Mouse (Mus musculus): ENCODE results near the gene Ugt1a9. TPM values are rescaled to one million over a fixed set of nuclear protein-coding genes. Genes with fewer than 3 reads are reported as not detected.
"Not testable (repeated sequence)": the region's sequence is repeated elsewhere in the genome, so short reads cannot be mapped to it uniquely, and the experiment has no call there.

Ugt1a9 gene
- polyA plus RNA-seq, 1 experiment from 2014 or later = not detected

GRCm38 (mm10) chr1:88092341-88092740 lies 21.7 kb downstream of the Ugt1a9 start:
- Histone ChIP-seq H3K27me3 (replicated peaks) (no peaks in the 10 kb centered on the region), H3K4me2 (replicated peaks) (no peak overlapping the region), H3K4me3 (no peak overlapping the region), H3K9me3 (no peaks in the 10 kb centered on the region), H3K4me1 (no peaks in the 10 kb centered on the region), H3K27ac (no peak overlapping the region), H3K9ac (no peak overlapping the region), H3K36me3 (no peaks in the 10 kb centered on the region)
- ATAC-seq (ENCODE audit: low FRiP score, low read depth) = no peak

- not testable (repeated sequence) for H3K9me3 ChIP-seq; H3K4me2 ChIP-seq (replicated peaks); H3K27ac ChIP-seq; H3K4me1 ChIP-seq; ATAC-seq (ENCODE audit: low FRiP score, low read depth); H3K27me3 ChIP-seq (replicated peaks); H3K9ac ChIP-seq; H3K4me3 ChIP-seq; H3K36me3 ChIP-seq
- WGBS = 82% methylated on average over 3 of the region's 3 CpGs
Measured at GRCm38 (mm10) chr1:88094270-88094676, 23.7 kb downstream of the Ugt1a9 start.

GRCm38 (mm10) chr1:88094941-88095492 lies 24.4 kb downstream of the Ugt1a9 start, which contains the start of gene Ugt1a7c:
Ugt1a7c (plus strand) TSS chr1:88095062.
- H3K27ac ChIP-seq = no peak within 1 kb of the TSS

GRCm38 (mm10) chr1:88098546-88098945 lies 27.9 kb downstream of the Ugt1a9 start:
- not testable (repeated sequence) for H3K27ac ChIP-seq; H3K9me3 ChIP-seq; H3K4me2 ChIP-seq (replicated peaks); H3K4me3 ChIP-seq; H3K36me3 ChIP-seq; ATAC-seq (ENCODE audit: low FRiP score, low read depth); H3K27me3 ChIP-seq (replicated peaks); H3K9ac ChIP-seq; H3K4me1 ChIP-seq
- WGBS = 96% methylated on average over 3 of the region's 3 CpGs

More at GRCm38 (mm10) chr1:88094941-88095492, 24.4 kb downstream of the Ugt1a9 start, which contains the start of gene Ugt1a7c:
- Histone ChIP-seq H3K4me2 (replicated peaks) (no peak within 1 kb of the TSS), H3K9me3 (no peaks in the 10 kb centered on the region), H3K4me1 (no peaks in the 10 kb centered on the region), H3K9ac (no peak within 1 kb of the TSS), H3K4me3 (no peak within 1 kb of the TSS), H3K27me3 (replicated peaks) (no peaks in the 10 kb centered on the region), H3K36me3 (no peaks in the 10 kb centered on the region)
- no peak for ATAC-seq (ENCODE audit: low FRiP score, low read depth)
- WGBS = 52% methylated on average over 10 of the region's 10 CpGs

- H3K9me3 ChIP-seq; H3K36me3 ChIP-seq; ATAC-seq (ENCODE audit: low FRiP score, low read depth); H3K27me3 ChIP-seq (replicated peaks); H3K4me2 ChIP-seq (replicated peaks); H3K4me1 ChIP-seq; H3K4me3 ChIP-seq; H3K9ac ChIP-seq; H3K27ac ChIP-seq: not testable (repeated sequence)
- 76% methylated on average over 2 of the region's 2 CpGs for WGBS
Measured at GRCm38 (mm10) chr1:88099691-88100090, 29.1 kb downstream of the Ugt1a9 start.

- not testable (repeated sequence) for H3K4me3 ChIP-seq; H3K36me3 ChIP-seq; ATAC-seq (ENCODE audit: low FRiP score, low read depth); H3K27me3 ChIP-seq (replicated peaks); H3K4me1 ChIP-seq; H3K4me2 ChIP-seq (replicated peaks); H3K9ac ChIP-seq; H3K27ac ChIP-seq; H3K9me3 ChIP-seq
- WGBS = 79% methylated on average over 3 of the region's 3 CpGs
Measured at GRCm38 (mm10) chr1:88103019-88103418, 32.4 kb downstream of the Ugt1a9 start, which contains the start of gene Ugt1a6b. Ugt1a6b (plus strand) TSS chr1:88103252.

- H3K9me3 ChIP-seq; H3K27me3 ChIP-seq (replicated peaks); H3K4me3 ChIP-seq; H3K9ac ChIP-seq; H3K36me3 ChIP-seq; ATAC-seq (ENCODE audit: low FRiP score, low read depth); H3K4me1 ChIP-seq; H3K27ac ChIP-seq; H3K4me2 ChIP-seq (replicated peaks): not testable (repeated sequence)
- whole genome bisulfite sequencing = 86% methylated on average over 5 of the region's 5 CpGs
Measured at GRCm38 (mm10) chr1:88103697-88104468, 33.3 kb downstream of the Ugt1a9 start.

- no peak overlapping the region for H3K9ac ChIP-seq
- no peaks in the 10 kb centered on the region for H3K36me3 ChIP-seq
- no peaks in the 10 kb centered on the region for H3K9me3 ChIP-seq
- H3K4me2 ChIP-seq (replicated peaks) = no peak overlapping the region
- 84% methylated on average over 1 of the region's 1 CpGs for WGBS
- no peak overlapping the region for H3K27ac ChIP-seq
- no peaks in the 10 kb centered on the region for H3K27me3 ChIP-seq (replicated peaks)
- no peak for ATAC-seq (ENCODE audit: low FRiP score, low read depth)
- no peak overlapping the region for H3K4me3 ChIP-seq
- H3K4me1 ChIP-seq = no peaks in the 10 kb centered on the region
Measured at GRCm38 (mm10) chr1:88104667-88105430, 34.2 kb downstream of the Ugt1a9 start.

GRCm38 (mm10) chr1:88105656-88106055 lies 35.1 kb downstream of the Ugt1a9 start:
- Histone ChIP-seq H3K4me2 (replicated peaks) (no peak overlapping the region), H3K27ac (no peak overlapping the region), H3K36me3 (no peaks in the 10 kb centered on the region), H3K4me1 (no peaks in the 10 kb centered on the region), H3K27me3 (replicated peaks) (no peaks in the 10 kb centered on the region), H3K4me3 (no peak overlapping the region), H3K9ac (no peak overlapping the region), H3K9me3 (no peaks in the 10 kb centered on the region)
- no peak for ATAC-seq (ENCODE audit: low FRiP score, low read depth)
- WGBS = 68% methylated on average over 2 of the region's 2 CpGs

- H3K27me3 ChIP-seq (replicated peaks); ATAC-seq (ENCODE audit: low FRiP score, low read depth); H3K27ac ChIP-seq; H3K4me1 ChIP-seq; H3K4me3 ChIP-seq; H3K36me3 ChIP-seq; H3K9ac ChIP-seq; H3K9me3 ChIP-seq; H3K4me2 ChIP-seq (replicated peaks): not testable (repeated sequence)
- WGBS = 83% methylated on average over 2 of the region's 2 CpGs
Measured at GRCm38 (mm10) chr1:88109027-88109557, 38.5 kb downstream of the Ugt1a9 start.

GRCm38 (mm10) chr1:88109604-88110003 lies 39.0 kb downstream of the Ugt1a9 start:
- not testable (repeated sequence) for H3K9me3 ChIP-seq; H3K4me3 ChIP-seq; H3K4me2 ChIP-seq (replicated peaks); H3K4me1 ChIP-seq; ATAC-seq (ENCODE audit: low FRiP score, low read depth); H3K36me3 ChIP-seq; H3K27me3 ChIP-seq (replicated peaks); H3K9ac ChIP-seq; H3K27ac ChIP-seq
- WGBS = 79% methylated on average over 2 of the region's 2 CpGs

GRCm38 (mm10) chr1:88112769-88113168 lies 42.2 kb downstream of the Ugt1a9 start:
- H3K27me3 ChIP-seq (replicated peaks); H3K4me3 ChIP-seq; ATAC-seq (ENCODE audit: low FRiP score, low read depth); H3K9ac ChIP-seq; H3K4me1 ChIP-seq; H3K36me3 ChIP-seq; H3K27ac ChIP-seq; H3K4me2 ChIP-seq (replicated peaks); H3K9me3 ChIP-seq: not testable (repeated sequence)
- WGBS = 94% methylated on average over 6 of the region's 6 CpGs
